Mouse (Mus musculus): Measurements from ENCODE around the gene Dot1l.

- TF ChIP-seq CTCF (IDR thresholded peaks at IDR 0.05; ENCODE audit: extremely low read depth, insufficient read depth, low read length) (no peak), POLR2A (IDR thresholded peaks at IDR 0.05; ENCODE audit: extremely low read depth, insufficient read depth, low read length) (no peak)
These were observed 44.1 kb downstream of the Dot1l start for GRCm38 (mm10) chr10:80799070-80799566.

Measured in cortical plate, adult 2 months (tissue).